Mouse (Mus musculus): ENCODE measurements around the gene Rpl9-ps6. TPM values are rescaled to one million over a fixed set of nuclear protein-coding genes. Genes with fewer than 3 reads are reported as not detected.

The Rpl9-ps6 gene
- 30.0 TPM for polyA plus RNA-seq (2014; fragmentation: Illumina TruSeq; extraction: RNeasy Lipid Tissue Mini Kit (QIAGEN cat#74804); ENCODE audit: low read depth, low replicate concordance)

GRCm38 (mm10) chr19:32466478-32466877 is at the start of gene Rpl9-ps6:
Rpl9-ps6 (minus strand) TSS chr19:32466578.

GRCm38 (mm10) chr19:32485681-32486105 is 19.3 kb upstream of the Rpl9-ps6 start, which contains the start of gene Minpp1:
Minpp1 (plus strand) TSS chr19:32485769.

Other genes with a start within 250 kb of the Rpl9-ps6 start
- 98.6 TPM for gene Sgms1, start 76.9 kb downstream of the Rpl9-ps6 start, polyA plus RNA-seq (2014; fragmentation: Illumina TruSeq; extraction: RNeasy Lipid Tissue Mini Kit (QIAGEN cat#74804); ENCODE audit: low read depth, low replicate concordance)
- gene Minpp1, start 19.2 kb upstream of the Rpl9-ps6 start, polyA plus RNA-seq (2014; fragmentation: Illumina TruSeq; extraction: RNeasy Lipid Tissue Mini Kit (QIAGEN cat#74804); ENCODE audit: low read depth, low replicate concordance) = 56.1 TPM
- 637 TPM for gene Papss2, start 129.2 kb upstream of the Rpl9-ps6 start, polyA plus RNA-seq (2014; fragmentation: Illumina TruSeq; extraction: RNeasy Lipid Tissue Mini Kit (QIAGEN cat#74804); ENCODE audit: low read depth, low replicate concordance)